Mouse (Mus musculus): Measurements from ENCODE around the gene Fig4.

Fig4 gene

DNA sequence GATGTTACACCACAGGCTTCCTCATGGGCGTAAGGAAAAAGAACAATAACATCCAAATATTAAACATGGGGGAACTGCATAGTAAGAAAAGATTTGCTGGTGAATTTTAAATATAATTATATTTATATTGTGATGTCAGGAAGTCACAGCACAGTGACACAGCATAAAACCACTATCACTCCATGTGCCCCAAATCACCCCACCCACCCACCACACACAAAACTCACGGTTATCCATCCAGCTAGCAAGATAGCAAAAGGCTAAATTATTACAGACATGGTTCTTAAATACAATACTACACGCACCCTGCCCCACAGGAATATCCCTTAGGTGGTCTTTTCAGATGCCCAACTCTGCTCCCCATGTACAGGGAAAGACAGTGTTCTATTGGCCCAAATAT is 89.0 kb downstream of the Fig4 start:
- DNase-seq (ENCODE audit: low spot score): no peak

DNA sequence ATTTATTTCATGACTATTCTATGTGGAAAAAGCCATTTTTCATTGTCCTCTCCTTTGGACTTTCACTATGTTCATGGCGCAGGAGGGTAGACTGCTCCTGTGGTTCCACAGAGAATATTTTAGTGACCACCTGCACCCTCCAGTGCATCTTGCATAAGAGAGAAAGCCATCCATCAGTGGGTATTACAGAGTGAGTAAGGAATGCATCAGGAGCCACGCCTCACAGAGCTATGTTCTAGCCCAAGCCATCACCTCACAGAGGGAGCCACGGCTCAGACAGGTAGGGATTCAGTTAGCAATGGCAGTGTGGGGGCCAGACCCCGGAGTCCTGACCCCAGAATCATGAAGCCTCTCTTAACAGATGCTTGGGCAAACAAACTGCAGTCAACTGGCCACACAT is 93.5 kb downstream of the Fig4 start:
- DNase-seq (ENCODE audit: low spot score): no peak

DNA sequence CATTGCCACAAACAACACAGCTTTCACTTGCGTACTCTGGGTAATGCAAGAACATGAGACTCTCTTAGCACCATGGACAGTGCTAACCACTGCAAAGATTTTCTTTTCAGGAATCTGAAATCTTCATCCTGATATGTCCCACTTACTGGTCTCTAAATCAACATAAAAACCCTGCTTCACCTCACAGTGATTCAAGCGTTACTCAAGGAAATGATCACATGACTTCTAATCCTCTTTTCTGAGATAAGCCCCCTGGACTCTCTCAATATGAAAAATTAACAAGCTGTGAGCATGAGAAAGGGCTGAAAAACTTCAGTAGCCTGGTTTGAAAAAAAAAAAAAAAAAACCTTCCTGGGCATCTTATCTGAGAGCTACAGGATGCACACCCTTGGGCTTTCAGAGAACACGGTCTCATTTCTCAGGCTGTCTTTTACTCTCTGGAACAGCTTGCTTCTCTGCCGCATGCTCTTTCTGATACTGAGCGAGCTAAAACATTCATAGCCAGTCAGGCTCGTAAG is 94.1 kb downstream of the Fig4 start:
- no peak for DNase-seq (ENCODE audit: low spot score)

DNA sequence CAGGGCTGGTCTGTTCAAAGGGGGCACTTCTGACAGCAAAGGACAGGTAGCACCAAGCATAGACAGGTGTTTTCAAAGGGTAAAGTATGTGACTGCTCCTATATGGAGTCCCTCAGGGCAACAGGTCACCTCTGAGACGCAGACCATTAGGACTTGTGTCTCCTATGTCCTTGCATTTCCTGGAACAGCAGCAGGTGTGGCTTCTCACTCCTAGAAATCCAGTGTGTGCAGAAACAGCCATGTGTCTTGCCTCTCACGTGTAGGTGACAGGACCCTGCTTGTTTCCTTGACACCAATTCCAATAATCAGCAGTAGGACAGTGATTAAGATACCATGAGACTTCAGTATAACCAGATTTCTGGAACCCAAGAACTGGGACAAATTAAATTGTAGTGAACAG is 97.4 kb downstream of the Fig4 start:
- DNase-seq (ENCODE audit: low spot score): no peak

DNA sequence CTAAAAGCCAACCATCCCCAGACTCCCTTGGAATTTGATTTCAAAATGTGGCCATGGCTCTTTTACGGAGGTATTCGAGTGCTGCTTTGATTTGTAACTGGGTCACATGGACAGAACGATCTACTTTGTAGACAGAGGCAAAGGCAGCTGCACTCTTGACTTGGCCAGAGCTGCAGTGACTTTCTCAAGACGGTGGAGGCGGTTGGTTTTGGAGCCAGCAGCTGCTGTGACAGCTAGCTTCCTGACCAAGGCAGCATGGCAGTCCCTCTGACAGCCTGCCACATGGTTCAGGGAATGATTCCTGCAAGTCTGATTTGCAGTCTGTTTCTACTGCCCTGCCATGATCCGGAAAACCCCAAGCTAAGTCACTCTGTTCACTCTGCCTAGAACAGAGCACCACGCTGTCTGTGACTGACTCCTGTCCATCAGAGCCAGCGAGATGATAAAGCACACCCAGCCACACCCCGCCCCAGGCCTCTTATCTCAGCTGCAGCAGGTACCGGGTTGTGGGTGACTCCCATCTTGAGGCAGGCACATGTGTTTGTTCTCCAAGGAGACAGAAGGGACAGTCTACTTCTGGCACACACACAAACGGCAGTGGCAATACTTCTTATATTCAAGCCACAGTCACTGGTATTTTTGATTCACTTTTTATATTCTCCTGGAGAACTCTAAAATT is 98.3 kb downstream of the Fig4 start:
- no peak for DNase-seq (ENCODE audit: low spot score)

DNA sequence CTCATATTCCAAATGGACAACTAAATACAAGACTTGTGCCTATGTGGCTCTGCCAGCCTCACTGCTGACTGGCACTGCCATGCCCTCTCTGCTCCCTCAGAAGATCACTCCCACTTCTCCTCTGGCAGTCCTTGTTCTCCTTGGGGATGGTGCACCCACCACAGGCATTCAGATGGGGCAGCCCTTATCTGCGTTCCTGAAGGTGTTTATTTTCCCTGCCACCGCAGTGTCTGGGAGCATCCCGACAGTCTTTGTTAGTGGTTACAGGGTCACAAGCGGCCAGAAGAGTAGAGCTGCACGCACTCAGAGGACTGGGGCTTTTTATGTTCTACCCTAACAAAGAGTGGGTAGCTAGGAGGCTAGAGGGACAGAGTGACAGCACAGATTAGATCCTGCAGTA is 98.9 kb downstream of the Fig4 start:
- no peak for DNase-seq (ENCODE audit: low spot score)

DNA sequence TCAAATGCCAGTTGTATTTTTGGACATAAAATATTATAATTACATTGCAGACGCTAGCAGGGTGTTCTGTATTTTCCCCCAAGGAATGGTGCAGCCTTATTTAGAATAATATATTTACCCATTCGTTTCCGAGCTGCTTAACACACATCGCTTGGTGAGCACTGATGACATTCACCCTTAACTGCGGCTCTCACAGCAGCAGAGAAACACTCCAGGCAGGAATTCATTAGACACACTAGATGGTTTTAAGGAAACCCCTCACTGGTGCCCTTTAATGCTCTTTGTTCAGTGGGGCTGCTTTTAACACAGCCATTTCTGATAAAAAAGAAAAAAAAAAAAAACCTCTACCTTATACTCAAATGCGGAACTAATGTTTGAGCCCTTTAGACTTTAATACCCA is 104.3 kb downstream of the Fig4 start:
- no peak for DNase-seq (ENCODE audit: low spot score)

DNA sequence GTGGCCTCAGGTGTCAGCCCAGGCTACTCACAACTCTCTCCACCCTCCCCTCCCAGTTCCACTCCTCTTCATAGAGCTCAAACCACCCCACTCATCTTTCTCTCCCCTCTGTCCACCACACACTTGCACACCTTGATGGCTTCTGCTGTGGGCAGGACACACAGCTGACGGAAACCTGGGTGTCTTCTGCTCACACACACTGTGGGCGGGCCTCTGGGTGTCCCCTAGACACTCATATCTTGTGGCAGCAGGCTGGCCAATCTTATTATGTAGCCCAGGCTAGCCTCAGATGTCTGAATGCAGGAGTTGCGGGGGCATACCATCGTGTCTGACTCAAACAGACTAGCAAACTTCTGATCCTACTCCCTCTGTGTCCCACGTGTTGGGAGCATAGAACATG is 105.3 kb downstream of the Fig4 start:
- no peak for DNase-seq (ENCODE audit: low spot score)

DNA sequence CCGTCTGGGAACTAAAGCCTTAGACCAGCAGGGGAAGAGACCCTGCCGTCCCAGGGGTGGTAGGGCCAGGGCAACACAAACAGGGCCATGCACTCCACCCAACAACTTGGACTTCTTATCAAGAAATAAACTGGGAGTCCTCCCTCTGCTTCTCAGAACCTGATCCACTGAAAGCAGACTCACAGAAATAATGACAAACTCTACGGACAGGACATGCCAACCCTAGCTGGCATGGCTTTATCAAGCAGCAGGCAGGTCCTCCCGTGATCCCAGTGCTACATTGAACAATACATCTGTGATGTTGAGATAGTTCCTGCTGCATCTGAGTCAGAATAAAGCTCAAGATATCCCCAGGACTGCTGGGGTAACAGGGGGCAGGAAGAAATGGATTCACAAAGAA is 106.8 kb downstream of the Fig4 start:
- no peak for DNase-seq (ENCODE audit: low spot score)

DNA sequence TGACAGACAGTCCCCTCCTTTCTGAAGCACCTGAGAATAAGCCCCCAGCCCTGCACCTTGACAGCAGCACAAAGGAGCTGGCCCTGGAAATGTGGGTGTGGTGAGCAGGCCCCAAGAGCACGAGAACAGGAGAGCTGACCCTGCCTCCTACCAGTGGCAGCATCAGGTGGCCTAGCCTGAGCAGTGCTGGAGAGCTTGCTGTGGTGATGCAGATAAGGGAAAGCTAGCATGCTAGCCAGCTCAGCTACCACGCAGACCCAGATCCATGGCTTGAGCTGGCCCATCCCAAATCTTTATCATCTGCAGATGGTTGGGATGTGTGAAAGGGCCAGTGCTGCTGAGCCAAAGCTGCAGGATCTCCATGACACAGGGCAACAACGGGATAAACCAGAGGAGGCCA is 113.7 kb downstream of the Fig4 start:
- DNase-seq (ENCODE audit: low spot score): no peak

DNA sequence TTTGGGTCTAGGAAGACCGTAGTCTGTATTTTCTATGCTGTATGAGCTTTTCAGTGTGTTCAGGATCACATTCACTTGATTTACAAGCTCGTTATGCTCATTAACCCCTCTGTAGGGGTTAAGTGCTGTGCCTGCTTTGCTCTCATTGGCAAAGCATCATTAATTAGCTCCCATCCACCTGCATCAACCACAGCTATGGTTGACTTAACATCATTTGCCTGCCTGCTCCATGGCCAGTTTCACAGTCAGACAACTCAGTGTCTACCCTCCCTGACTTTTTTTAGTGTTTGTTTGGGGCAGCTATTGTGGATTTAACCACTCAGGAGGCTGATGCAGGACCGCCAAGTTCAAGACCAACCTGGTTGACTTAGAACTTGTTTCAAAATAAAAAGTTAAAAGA is 119.1 kb downstream of the Fig4 start:
- no peak for DNase-seq (ENCODE audit: low spot score)

DNA sequence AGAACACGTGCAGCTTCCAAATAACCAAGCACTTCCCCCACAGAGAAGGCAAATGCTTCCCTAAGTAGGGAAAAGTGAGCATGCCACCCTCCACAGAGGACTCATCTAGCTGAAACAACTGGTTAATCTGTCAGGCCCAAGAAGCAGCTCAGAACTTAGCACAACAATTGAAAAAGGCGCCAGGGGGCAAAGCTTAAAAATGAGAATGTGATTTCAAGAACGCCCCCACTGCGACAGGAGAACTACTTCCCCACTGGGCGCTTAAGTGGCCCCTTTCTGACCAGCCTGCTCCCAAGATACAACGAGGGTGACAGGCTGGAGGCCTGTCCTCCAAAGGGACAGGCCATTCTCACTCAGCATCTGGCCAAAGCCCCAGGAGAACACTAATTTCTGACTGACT is 120.4 kb downstream of the Fig4 start:
- no peak for DNase-seq (ENCODE audit: low spot score)

DNA sequence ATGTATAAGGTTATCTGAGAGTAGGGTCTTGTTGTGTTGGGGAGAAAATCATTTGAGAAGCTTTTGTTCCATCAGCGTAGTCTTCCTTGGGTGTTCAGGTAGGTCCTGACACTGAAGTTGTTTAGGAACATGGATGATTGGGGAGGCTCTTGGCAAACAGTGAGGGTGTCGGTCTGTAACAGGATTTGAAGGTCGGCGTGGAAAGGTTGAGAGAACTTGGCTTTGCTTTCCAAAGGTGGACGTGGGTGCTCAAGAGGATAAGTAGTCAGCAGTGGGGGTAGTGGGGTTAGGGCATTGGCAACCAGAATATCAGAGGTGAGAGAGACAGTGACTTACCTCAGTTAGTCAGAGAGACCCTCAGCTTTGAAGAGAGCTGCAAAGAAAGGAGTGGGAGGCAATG is 136.9 kb downstream of the Fig4 start:
- DNase-seq (ENCODE audit: low spot score): no peak

DNA sequence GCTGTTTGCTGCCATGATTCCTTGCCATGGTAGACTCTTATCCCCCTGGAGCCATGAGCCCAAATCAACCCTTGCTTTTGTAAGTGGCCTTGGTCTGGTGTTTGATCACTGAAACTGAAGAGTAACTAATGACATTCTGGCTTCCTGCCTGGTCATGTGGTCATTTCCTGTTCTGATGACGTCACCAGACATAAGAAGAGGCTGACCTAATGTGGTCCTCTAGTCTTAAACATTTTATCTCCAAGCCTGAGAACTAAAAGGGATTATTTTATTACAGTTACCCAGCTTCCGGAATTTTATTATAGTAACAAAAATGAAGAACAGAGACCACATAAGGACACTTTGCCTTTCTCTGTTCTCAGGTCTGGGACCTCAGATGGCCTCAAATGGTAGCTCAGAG is 140.0 kb downstream of the Fig4 start:
- no peak for DNase-seq (ENCODE audit: low spot score)

DNA sequence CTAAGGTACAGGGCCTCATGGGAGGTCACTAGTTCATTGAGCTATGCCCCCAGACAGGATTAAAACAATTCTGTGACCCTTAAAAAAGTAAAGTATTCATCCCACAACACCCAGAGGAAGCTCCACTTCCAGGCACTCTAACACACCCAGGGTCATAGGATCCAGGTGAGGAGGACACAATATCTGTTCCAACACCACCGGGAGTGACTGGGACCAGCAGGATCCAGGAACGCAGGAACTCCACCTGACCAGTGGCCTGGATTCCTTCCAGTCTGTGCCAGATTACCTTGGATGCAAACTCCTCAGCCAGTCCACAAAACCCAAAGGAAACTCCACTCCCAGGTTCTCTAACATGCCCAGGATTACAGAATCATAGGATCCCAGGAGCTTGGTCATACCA is 145.8 kb downstream of the Fig4 start:
- no peak for DNase-seq (ENCODE audit: low spot score)

DNA sequence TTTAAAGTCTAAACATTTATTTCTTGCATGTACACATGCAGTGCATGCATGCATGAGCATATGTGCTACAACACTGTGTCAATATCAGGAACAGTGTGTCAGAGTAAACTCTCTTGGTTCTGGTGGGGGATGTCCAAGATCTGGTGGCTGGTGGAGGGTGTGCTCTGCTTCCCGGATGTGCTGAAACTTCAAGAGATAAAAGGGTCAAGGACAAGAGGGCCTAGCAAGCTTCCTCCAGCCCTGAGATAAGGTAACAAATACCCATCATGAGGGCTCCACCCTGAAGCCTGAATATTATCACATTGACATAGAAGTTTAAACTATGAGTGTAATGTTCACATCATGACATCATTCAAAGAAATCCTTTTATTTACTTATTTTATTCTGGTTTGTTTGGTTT is 146.4 kb downstream of the Fig4 start:
- no peak for DNase-seq (ENCODE audit: low spot score)

DNA sequence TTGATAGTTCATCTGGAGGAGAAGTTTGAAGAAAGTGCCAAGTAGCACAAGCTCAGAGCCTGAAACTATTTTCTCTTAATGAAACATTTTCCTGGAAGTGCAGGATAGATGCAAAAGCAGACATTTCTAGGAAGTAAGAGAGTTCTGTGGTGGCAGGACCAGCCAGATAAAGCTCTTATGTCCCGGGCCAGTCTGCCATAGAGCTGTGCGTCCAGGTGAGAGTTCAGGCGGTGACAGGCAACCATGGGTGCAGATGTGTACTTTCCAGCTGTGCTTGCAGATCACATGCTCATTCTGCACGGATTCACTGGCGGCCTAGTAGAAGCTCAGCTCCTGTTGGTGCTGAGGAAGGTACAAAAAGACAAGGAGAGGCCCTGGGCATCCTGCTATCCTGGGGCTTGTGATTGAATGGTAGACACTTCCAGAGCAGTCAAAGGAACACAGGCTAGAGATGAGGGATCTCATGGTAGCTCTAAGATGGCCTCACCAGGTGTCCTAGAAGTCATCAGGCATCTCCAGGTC is 149.8 kb downstream of the Fig4 start:
- no peak for DNase-seq (ENCODE audit: low spot score)

DNA sequence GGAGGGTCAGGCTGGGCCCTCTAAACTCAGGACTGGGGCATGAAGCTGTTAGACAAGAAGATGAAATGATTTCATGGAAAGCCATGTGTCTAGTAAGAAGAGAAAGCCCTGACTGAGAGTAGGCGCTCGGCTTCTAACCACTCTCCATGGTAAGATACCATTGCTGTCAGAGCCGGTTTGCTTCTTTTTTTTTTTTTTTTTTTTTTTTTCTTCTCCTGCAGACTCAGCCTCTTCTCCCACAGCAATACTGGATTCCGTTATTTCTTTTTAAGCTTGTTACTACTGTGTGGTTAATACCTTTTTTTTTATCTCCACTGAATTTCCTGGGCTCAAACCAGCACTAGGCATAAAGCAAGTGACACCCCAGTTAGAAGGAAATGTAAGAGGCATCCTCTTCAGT is 151.2 kb downstream of the Fig4 start:
- no peak for DNase-seq (ENCODE audit: low spot score)

DNA sequence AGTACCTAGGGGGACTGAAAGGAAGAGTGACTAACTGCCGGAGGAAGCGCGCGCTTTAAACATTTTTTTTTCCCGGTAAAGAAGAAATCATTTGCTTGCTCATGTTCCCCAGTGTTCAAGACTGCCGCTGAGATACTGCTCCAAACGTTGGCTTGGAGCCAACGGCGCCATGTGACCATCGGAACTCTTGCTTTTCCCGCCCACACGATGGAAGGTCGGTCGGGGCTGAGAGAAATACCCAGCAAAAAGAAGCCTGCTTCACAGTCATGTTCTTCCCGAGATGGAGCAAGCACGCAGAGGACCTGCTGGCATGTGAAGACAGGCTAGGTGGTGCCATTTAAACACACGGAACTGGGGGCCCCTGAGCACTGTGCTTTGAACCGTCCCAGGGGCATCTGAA is 151.6 kb downstream of the Fig4 start:
- no peak for DNase-seq (ENCODE audit: low spot score)

DNA sequence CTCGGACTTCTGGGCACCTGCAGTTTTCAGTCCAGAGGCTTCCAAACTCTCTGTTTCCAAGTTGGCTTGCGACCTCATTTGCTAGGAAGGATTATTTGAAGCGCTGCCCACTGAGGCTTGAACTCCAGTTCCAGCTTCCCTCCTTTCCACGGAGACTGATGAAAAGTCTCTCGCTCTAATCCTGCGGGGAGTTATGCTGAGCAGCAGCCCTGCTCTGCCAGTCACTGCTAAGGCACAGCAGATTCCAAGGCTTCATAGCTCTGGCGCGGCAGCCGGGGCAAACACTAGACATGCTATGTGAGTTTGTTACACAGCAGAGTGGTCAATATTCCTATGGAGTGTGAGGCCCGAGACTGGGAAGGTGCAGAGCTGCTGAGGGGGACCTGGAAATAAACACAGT is 152.0 kb downstream of the Fig4 start:
- no peak for DNase-seq (ENCODE audit: low spot score)

DNA sequence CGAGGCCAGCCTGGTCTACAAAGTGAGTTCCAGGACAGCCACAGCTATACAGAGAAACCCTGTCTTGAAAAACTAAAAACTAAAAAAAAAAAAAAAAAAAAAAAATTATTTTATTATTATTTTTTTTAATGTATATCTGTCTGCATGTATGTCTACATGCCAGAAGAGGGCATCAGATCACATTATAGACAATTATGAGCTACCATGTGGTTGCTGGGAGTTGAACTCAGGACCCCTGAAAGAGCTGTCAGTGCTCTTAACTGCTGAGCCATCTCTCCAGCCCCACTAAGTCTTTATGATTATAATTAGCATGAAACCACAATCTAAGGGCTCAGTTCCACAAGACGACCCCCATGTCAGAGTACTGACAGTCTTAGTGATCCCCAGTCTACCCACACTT is 152.6 kb downstream of the Fig4 start:
- DNase-seq (ENCODE audit: low spot score): no peak

DNA sequence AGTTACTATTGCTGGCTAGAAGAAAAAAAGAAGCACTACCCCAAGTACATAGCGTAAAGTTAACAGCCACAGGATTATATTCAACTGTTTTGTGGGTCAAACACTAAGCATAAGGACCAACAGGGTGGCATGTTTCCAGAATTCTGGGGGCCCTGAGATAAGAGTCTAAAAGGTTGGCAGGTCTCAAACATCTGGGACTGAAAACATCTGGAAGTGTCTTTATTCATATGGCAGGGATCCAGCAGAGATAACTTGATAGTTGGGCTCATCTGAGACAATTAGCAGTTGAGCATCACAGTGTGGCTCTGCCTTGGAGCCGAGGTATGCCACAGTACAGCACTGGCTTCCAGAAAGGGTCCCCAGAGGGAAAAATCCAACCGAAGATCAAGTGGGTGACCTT is 153.8 kb downstream of the Fig4 start:
- no peak for DNase-seq (ENCODE audit: low spot score)

DNA sequence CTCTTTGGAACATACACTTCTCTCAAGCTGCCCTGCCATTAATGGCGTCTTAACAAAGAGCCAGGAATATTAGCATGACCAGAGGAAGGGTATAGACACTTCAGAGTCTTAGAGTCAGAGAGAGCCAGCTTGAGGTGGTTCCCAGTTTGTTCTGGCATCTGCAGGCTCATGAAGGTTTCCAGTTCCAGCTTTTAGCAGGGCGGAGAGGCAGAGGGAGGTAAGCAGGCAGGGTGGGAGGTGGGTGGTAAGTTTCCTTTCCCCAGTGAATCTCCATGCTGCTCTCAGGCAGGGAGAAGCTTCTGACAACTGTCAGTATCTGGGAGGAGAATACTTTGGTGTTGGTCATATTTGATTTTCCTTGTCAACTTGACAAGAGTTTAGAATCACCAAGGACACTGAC is 156.9 kb downstream of the Fig4 start:
- no peak for DNase-seq (ENCODE audit: low spot score)
